Mouse (Mus musculus): ENCODE data around the gene Slc10a4. TPM values are rescaled to one million over a fixed set of nuclear protein-coding genes. Genes with fewer than 3 reads are reported as not detected.

Slc10a4 gene
- polyA plus RNA-seq, 1 experiment from 2014 or later = 0.06 TPM

Other genes starting within 250 kb of the Slc10a4 start
- gene Tec, start 138.4 kb upstream of the Slc10a4 start, polyA plus RNA-seq (2015; fragmentation: Nextera tagmentation; extraction: Ambion mirVana) = 3.5 and 5.3 TPM in 2 replicates
- 4.1 TPM in 2 replicates for gene Slain2, start 92.6 kb upstream of the Slc10a4 start, polyA plus RNA-seq (2015; fragmentation: Nextera tagmentation; extraction: Ambion mirVana)
- gene Gm10135, start 32.2 kb upstream of the Slc10a4 start, polyA plus RNA-seq (2015; fragmentation: Nextera tagmentation; extraction: Ambion mirVana) = not detected in 2 replicates
- 46.2 and 47.2 TPM in 2 replicates for gene Fryl, start 249.7 kb downstream of the Slc10a4 start, polyA plus RNA-seq (2015; fragmentation: Nextera tagmentation; extraction: Ambion mirVana)